Mouse (Mus musculus) thymus, adult 2 months (tissue): ENCODE data around the gene Pigv. TPM values are rescaled to one million over a fixed set of nuclear protein-coding genes. Genes with fewer than 3 reads are reported as not detected.

Experiments used
- DNase-seq: peaks from one replicate; pipeline ENCODE4 v3.0.0; 2021
- H3K27ac ChIP-seq: fragments of 200-500 bp; 2 replicates; pipeline ENCODE4 v1.5.1; 2012; ENCODE audit warnings: low read length, control low read depth; ENCODE audit not compliant: control insufficient read depth, insufficient read depth
- H3K27me3 ChIP-seq: fragments of 200-500 bp; 2 replicates; pipeline ENCODE4 v1.6.1; 2012; ENCODE audit warnings: mild to moderate bottlenecking, low read length, moderate library complexity, mixed read lengths; ENCODE audit not compliant: control insufficient read depth, insufficient read depth
- H3K36me3 ChIP-seq: fragments of 200-500 bp; 2 replicates; pipeline ENCODE4 v1.6.1; 2012; ENCODE audit warnings: mild to moderate bottlenecking, low read length, moderate library complexity; ENCODE audit not compliant: control insufficient read depth, insufficient read depth
- H3K4me1 ChIP-seq: fragments of 200-500 bp; replicated peaks from 2 replicates; pipeline ENCODE4 v1.6.1; 2012; ENCODE audit warnings: low read length; ENCODE audit not compliant: control insufficient read depth, insufficient read depth
- H3K4me3 ChIP-seq: fragments of 200-500 bp; 2 replicates; pipeline ENCODE4 v1.5.1; 2012; ENCODE audit warnings: mild to moderate bottlenecking, low read length, control low read depth, moderate library complexity; ENCODE audit not compliant: control insufficient read depth, insufficient read depth
- CTCF ChIP-seq: fragments of 200-500 bp; IDR thresholded peaks from 2 replicates; pipeline ENCODE4 v1.5.1; 2012; ENCODE audit warnings: mild to moderate bottlenecking, control low read depth, low read length, moderate library complexity, borderline replicate concordance; ENCODE audit not compliant: control insufficient read depth, poor library complexity, insufficient read depth; ENCODE audit errors: extremely low read depth
- POLR2A ChIP-seq: fragments of 200-500 bp; IDR thresholded peaks from 2 replicates; pipeline ENCODE4 v1.6.1; 2012; ENCODE audit warnings: mild to moderate bottlenecking, low read length, control low read depth, moderate library complexity; ENCODE audit not compliant: control insufficient read depth, poor library complexity, insufficient read depth; ENCODE audit errors: extremely low read depth
- WGBS: fragments of 180-500 bp; shearing (Covaris S2); methylation state at CpG from one replicate; pipeline ENCODE4 v1.1.7; 2018; 5-methylcytosine and 5-hydroxymethylcytosine counted together
- polyA plus RNA-seq: library from polyadenylated mRNA; depleted of rRNA; stranded (reverse); fragments of >200 nt; gene quantifications from 2 replicates; pipeline ENCODE4 v1.2.3, GENCODE M21; 2012

The Pigv gene
- polyA plus RNA-seq, 1 experiment: 24.8 TPM

DNA sequence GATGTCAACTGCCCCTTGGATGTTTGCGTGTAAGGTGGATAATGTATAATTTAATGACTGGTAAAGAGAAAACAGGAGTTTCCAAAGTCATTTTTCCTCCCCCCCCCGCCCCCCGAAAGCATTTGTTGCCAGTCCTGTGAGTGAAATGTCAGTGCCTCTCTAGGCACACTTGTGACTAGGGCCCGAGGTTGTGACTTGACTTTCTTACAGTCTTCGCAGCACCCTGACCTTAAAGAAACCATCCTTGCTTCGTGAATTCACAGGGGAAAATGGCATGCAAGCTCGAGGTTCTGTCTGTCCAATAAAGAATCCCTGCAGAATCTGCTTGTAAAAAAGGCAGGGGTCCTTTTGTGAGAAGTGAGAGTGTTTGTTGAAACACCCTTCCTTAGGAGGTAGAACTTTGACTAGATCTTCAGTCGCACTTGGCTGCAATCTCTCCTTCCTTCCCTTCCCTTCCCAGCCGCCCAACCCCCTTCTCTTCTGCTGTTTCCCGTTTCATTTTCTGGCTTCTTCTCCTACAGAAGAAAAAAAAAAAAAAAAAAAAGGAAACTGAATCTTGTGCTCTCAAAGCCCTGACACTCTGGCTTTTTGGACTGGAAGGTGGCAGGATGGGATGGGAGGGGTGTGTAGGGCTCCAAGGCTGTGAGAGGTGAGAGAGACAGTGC lies 1.4 kb upstream of the Pigv start:
- Histone ChIP-seq H3K27ac (peak overlapping the region; percentile 97), H3K4me1 (peaks cover 15% of the 10 kb centered on the region), H3K36me3 (0 out of 2 replicates have a peak, but pooled peaks cover 3% of the 10 kb centered on the region), H3K27me3 (no peaks in the 10 kb centered on the region), H3K4me3 (no peak overlapping the region)
- 2% methylated on average over 10 of the region's 10 CpGs for WGBS
- TF ChIP-seq CTCF (no peak), POLR2A (no peak)
- DNase-seq: peak; percentile 27

DNA sequence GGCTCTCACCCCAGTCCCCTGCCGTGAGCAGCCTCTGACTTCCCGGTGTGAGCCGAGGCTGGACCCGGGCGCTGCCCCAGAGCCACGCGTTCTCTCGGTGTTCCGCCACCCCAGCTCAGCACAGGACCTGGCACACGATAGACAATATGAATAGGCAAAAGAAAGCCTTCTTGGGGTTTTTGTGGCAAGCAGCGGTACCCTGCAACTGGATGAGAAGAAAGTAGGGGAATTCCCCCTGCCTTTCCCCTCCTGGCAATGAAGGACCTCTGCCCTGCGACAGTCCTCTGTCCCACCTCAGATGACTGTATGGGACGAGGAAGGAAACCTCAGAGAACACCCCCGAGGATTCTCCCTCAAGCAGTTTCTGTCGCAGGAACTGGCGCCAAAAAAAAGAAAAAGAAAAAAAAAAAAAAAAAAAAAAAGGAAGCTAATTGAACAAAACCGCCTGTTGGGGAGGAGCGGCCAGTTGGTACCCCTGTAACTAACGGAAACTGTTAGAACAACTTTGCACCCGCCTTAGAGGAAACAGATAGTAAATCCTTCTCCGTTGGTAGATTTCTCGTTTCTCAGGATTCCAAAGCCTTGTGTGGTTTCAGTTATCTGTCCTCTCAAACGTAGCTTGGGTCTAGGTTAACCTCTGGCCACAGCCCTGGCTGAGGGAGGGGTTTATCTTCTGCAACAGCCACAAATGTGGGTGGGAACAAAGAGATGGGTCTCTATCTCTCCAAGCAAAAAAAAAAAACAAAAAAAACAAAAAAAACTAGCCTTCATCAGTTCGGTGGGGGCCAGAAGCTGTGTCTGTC lies 599 bp upstream of the Pigv start:
- no peak for TF ChIP-seq CTCF
- 0 out of 2 replicates have a peak, but pooled peaks have one; percentile 12 for TF ChIP-seq POLR2A
- H3K27ac ChIP-seq: peak overlapping the region; percentile 97
- under 1% methylated on average over 24 of the region's 24 CpGs for WGBS
- H3K27me3 ChIP-seq: no peaks in the 10 kb centered on the region
- no peaks in the 10 kb centered on the region for H3K36me3 ChIP-seq
- H3K4me1 ChIP-seq: peaks cover 15% of the 10 kb centered on the region
- H3K4me3 ChIP-seq: peak overlapping the region; percentile 96
- DNase-seq: peak; percentile 41

- WGBS: 2% methylated on average over 13 of the region's 13 CpGs
- no peak for TF ChIP-seq POLR2A
- TF ChIP-seq CTCF: peak; percentile 88; the same call in 1 of the 2 replicates
- no peaks in the 10 kb centered on the region for H3K36me3 ChIP-seq
- peak overlapping the region; percentile 96; the same call in 1 of the 2 replicates for H3K4me3 ChIP-seq
- peak overlapping the region; percentile 97 for H3K27ac ChIP-seq
- no peaks in the 10 kb centered on the region for H3K27me3 ChIP-seq
- DNase-seq: peak; percentile 84
- peaks cover 20% of the 10 kb centered on the region for H3K4me1 ChIP-seq
Observed at GRCm38 (mm10) chr4:133671184-133671880, 1.1 kb downstream of the Pigv start.

GRCm38 (mm10) chr4:133669652-133670210 lies 2.7 kb downstream of the Pigv start:
- no peak for DNase-seq
- H3K27me3 ChIP-seq: no peaks in the 10 kb centered on the region
- TF ChIP-seq POLR2A (no peak), CTCF (no peak)
- 73% methylated on average over 6 of the region's 6 CpGs for WGBS
- H3K4me3 ChIP-seq: no peak overlapping the region
- no peaks in the 10 kb centered on the region for H3K36me3 ChIP-seq
- peaks cover 24% of the 10 kb centered on the region for H3K4me1 ChIP-seq
- no peak overlapping the region for H3K27ac ChIP-seq

DNA sequence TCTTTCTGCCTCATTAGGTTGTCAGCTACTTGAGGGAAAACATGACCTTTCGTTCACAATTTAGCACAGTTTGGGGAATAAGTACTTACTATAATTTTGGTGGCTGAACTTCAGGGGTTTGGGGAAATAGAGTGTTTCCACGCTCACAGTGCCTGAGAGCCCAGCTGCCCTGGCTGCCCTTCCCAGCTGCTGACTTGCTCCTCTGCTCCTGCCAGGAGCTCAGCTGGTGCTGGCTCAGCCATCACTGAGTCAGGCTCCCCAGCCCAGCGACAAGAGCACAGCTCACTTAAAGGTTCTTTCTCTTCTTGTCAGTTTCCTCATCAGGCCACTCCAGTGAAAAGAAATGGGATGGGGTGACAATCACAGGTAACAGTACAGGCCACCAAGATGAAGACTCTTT lies 3.9 kb downstream of the Pigv start:
- TF ChIP-seq POLR2A (no peak), CTCF (no peak)
- DNase-seq: no peak
- WGBS: 82% methylated on average over 3 of the region's 3 CpGs
- Histone ChIP-seq H3K36me3 (no peaks in the 10 kb centered on the region), H3K27ac (no peak overlapping the region), H3K4me3 (no peak overlapping the region), H3K4me1 (peaks cover 14% of the 10 kb centered on the region), H3K27me3 (no peaks in the 10 kb centered on the region)

DNA sequence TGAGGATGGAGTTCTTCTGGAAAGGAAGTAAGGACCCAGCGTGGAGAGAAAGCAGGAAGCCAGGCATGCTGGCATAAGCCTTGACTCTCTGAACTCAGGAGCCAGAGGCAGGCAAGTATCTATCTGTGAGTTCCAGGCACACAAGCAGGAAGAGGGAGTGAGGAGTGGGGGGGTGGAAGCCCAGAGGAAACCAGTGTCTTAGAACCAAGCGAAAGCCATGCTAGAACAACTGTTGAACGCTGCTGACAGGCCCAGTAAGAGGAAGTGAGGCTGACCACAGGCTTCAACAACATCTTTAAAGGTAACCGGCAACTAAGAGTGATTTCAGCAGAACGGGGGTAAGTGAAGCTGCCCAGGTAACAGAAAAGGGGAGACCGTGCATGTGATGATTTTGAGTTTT lies 6.2 kb downstream of the Pigv start:
- Histone ChIP-seq H3K36me3 (peaks cover 3% of the 10 kb centered on the region; the same call in 1 of the 2 replicates), H3K27me3 (no peaks in the 10 kb centered on the region), H3K27ac (no peak overlapping the region; the same call in 1 of the 2 replicates), H3K4me1 (peaks cover 8% of the 10 kb centered on the region), H3K4me3 (no peak overlapping the region)
- no peak for DNase-seq
- TF ChIP-seq CTCF (no peak), POLR2A (no peak)
- WGBS: 18% methylated on average over 6 of the region's 6 CpGs
